Mouse (Mus musculus) cerebellum, postnatal 14 days (tissue): ENCODE results near the gene Bhmt.
A peak's percentile ranks its signal among the peaks of the same experiment; 100 is the strongest.

Source experiments
- DNase-seq, 2 experiments: peaks; one replicate each; pipeline ENCODE4 v3.0.0; 2021; ENCODE audit warnings: mixed read lengths in 2 of 2

Gene Bhmt

GRCm38 (mm10) chr13:93637282-93638245 lies at the start of gene Bhmt:
Gene Bhmt (minus strand): TSS chr13:93637961.
- DNase-seq, result peak in 1 of 2 experiments; percentile 36

- no peak for DNase-seq
These were observed 49.6 kb upstream of the Bhmt start for GRCm38 (mm10) chr13:93687321-93687720.

GRCm38 (mm10) chr13:93685226-93685625 lies 47.5 kb upstream of the Bhmt start:
- DNase-seq, result no peak

- no peak for DNase-seq
These were observed 45.6 kb upstream of the Bhmt start for GRCm38 (mm10) chr13:93683336-93683735.

GRCm38 (mm10) chr13:93676864-93677263 lies 39.1 kb upstream of the Bhmt start:
- no peak for DNase-seq

- no peak for DNase-seq
These were observed 36.4 kb upstream of the Bhmt start, which contains the start of the genes Bhmt2 and Dmgdh for GRCm38 (mm10) chr13:93674131-93674561. Gene Bhmt2 (minus strand): TSS chr13:93674302. Gene Dmgdh (plus strand): TSS chr13:93674433.

- DNase-seq, result no peak
These were observed 35.5 kb upstream of the Bhmt start for GRCm38 (mm10) chr13:93673296-93673695.

GRCm38 (mm10) chr13:93672371-93672770 lies 34.6 kb upstream of the Bhmt start:
- DNase-seq, result no peak

- no peak for DNase-seq
These were observed 29.8 kb upstream of the Bhmt start for GRCm38 (mm10) chr13:93667586-93667985.

- DNase-seq, result peak; percentile 42 to 43
These were observed 20.2 kb upstream of the Bhmt start for GRCm38 (mm10) chr13:93657941-93658340.

GRCm38 (mm10) chr13:93653382-93653781 lies 15.6 kb upstream of the Bhmt start:
- DNase-seq, result no peak

- no peak for DNase-seq
These were observed 10.8 kb upstream of the Bhmt start for GRCm38 (mm10) chr13:93648387-93649130.

- no peak for DNase-seq
These were observed 1.9 kb upstream of the Bhmt start for GRCm38 (mm10) chr13:93639636-93640035.

GRCm38 (mm10) chr13:93636561-93636960 lies 1.2 kb downstream of the Bhmt start:
- DNase-seq, result peak; percentile 48 to 72

- DNase-seq, result no peak
These were observed 4.8 kb downstream of the Bhmt start for GRCm38 (mm10) chr13:93632927-93633326.

- DNase-seq, result peak; percentile 75 to 82
These were observed 6.6 kb downstream of the Bhmt start for GRCm38 (mm10) chr13:93630941-93631705.

- no peak for DNase-seq
These were observed 8.9 kb downstream of the Bhmt start for GRCm38 (mm10) chr13:93628861-93629260.

GRCm38 (mm10) chr13:93614361-93614948 lies 23.3 kb downstream of the Bhmt start:
- peak in 1 of 2 experiments; percentile 30 for DNase-seq

- DNase-seq, result no peak
These were observed 24.0 kb downstream of the Bhmt start for GRCm38 (mm10) chr13:93613771-93614170.

GRCm38 (mm10) chr13:93612660-93613607 lies 24.8 kb downstream of the Bhmt start:
- DNase-seq, result peak; percentile 93 to 94

GRCm38 (mm10) chr13:93608476-93608875 lies 29.3 kb downstream of the Bhmt start:
- no peak for DNase-seq
